Comparison of ENCODE assay signal across 20 mouse cellular contexts in the genomic region with DNA sequence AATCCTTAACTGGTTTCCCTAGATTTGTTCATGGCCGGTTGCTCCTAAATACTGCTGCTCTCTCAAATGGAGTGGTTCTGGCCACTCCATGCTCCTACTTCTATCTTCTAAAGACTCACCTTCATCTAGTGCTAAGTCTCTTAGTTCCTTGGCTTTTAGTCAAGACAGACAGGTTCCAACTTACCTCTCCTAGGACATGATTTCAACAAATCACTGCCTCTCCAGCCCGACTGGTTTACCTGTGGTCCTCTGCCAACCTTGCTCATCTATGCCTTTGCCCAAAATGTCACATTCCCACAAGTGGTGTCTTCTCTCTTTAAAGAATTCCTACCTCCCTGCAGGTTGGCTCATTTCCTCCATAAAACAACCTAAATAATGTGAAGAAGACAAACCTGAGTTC.
"Had no signal": no experiment of that assay in that cellular context is flagged by ENCODE, and none has a peak within 500 bp of the region (broad histone marks: within the 10 kb centered on the region; RNA-seq: fewer than 3 reads in every experiment).

No protein-coding gene starts in this region.

- H3K27ac ChIP-seq: limb, embryonic 12.5 days; limb, embryonic 15.5 days; macrophage; midbrain, embryonic 12.5 days; midbrain, embryonic 15.5 days; neural tube, embryonic 12.5 days; neural tube, embryonic 15.5 days had no signal

- H3K4me3 ChIP-seq: neural tube, embryonic 12.5 days; neural tube, embryonic 15.5 days had no signal

- ATAC-seq: lung, postnatal 0 days; midbrain, embryonic 15.5 days had no signal

- H3K27me3 ChIP-seq: limb, embryonic 15.5 days; neural tube, embryonic 12.5 days; neural tube, embryonic 15.5 days had no signal

- H3K9ac ChIP-seq: limb, embryonic 15.5 days; lung, embryonic 14.5 days; midbrain, embryonic 12.5 days; midbrain, embryonic 15.5 days; neural tube, embryonic 12.5 days had no signal

- DNase-seq: kidney, adult 18-20 months; kidney, adult 9 months; kidney, postnatal 14 days; kidney, postnatal 4 days; left cerebral cortex, postnatal 4 days; lung, embryonic 14.5 days; right cerebral cortex, adult 18-20 months; right cerebral cortex, postnatal 14 days; right cerebral cortex, postnatal 4 days; thymus, adult 2 months; thymus, postnatal 14 days; thymus, postnatal 4 days had no signal

- H3K9me3 ChIP-seq: limb, embryonic 12.5 days; limb, embryonic 15.5 days; midbrain, embryonic 12.5 days; midbrain, embryonic 15.5 days; neural tube, embryonic 12.5 days; neural tube, embryonic 15.5 days had no signal

- H3K36me3 ChIP-seq: limb, embryonic 12.5 days; limb, embryonic 15.5 days; midbrain, embryonic 12.5 days; midbrain, embryonic 15.5 days; neural tube, embryonic 12.5 days; neural tube, embryonic 15.5 days had no signal
